Mouse (Mus musculus): ENCODE measurements around the gene Zfp366. TPM values are rescaled to one million over a fixed set of nuclear protein-coding genes. Genes with fewer than 3 reads are reported as not detected.

Gene Zfp366
- polyA plus RNA-seq, 1 experiment from 2014 or later, result 0.96 TPM

GRCm38 (mm10) chr13:99264483-99264882 is 79.9 kb downstream of the Zfp366 start:
- H3K9me3 ChIP-seq, result no peaks in the 10 kb centered on the region
- no peak overlapping the region for H3K9ac ChIP-seq
- H3K27ac ChIP-seq, result no peak overlapping the region
- H3K36me3 ChIP-seq, result no peaks in the 10 kb centered on the region
- no peak overlapping the region for H3K4me3 ChIP-seq
- no peaks in the 10 kb centered on the region for H3K27me3 ChIP-seq
- WGBS, result 70% methylated on average over 6 of the region's 6 CpGs
- no peak overlapping the region for H3K4me2 ChIP-seq
- ATAC-seq (ENCODE audit: borderline replicate concordance, extremely low read depth, low FRiP score, low TSS enrichment), result no peak
- H3K4me1 ChIP-seq, result no peaks in the 10 kb centered on the region

- no peak for ATAC-seq (ENCODE audit: borderline replicate concordance, extremely low read depth, low FRiP score, low TSS enrichment)
- Histone ChIP-seq H3K27ac (no peak overlapping the region), H3K9ac (no peak overlapping the region), H3K36me3 (no peaks in the 10 kb centered on the region), H3K4me2 (no peak overlapping the region), H3K4me1 (no peaks in the 10 kb centered on the region), H3K4me3 (no peak overlapping the region), H3K27me3 (no peaks in the 10 kb centered on the region), H3K9me3 (no peaks in the 10 kb centered on the region)
- 84% methylated on average over 3 of the region's 3 CpGs for WGBS
Observed at GRCm38 (mm10) chr13:99272046-99272445, 87.4 kb downstream of the Zfp366 start.

GRCm38 (mm10) chr13:99277521-99277920 is 92.9 kb downstream of the Zfp366 start:
- Histone ChIP-seq H3K4me1 (no peaks in the 10 kb centered on the region), H3K27ac (no peak overlapping the region), H3K27me3 (no peaks in the 10 kb centered on the region), H3K36me3 (no peaks in the 10 kb centered on the region), H3K4me2 (no peak overlapping the region), H3K9ac (no peak overlapping the region), H3K9me3 (no peaks in the 10 kb centered on the region), H3K4me3 (no peak overlapping the region)
- no peak for ATAC-seq (ENCODE audit: borderline replicate concordance, extremely low read depth, low FRiP score, low TSS enrichment)
- 93% methylated on average over 3 of the region's 3 CpGs for WGBS

GRCm38 (mm10) chr13:99278511-99278910 is 93.9 kb downstream of the Zfp366 start:
- Histone ChIP-seq H3K9me3 (no peaks in the 10 kb centered on the region), H3K4me2 (no peak overlapping the region), H3K27me3 (no peaks in the 10 kb centered on the region), H3K36me3 (no peaks in the 10 kb centered on the region), H3K9ac (no peak overlapping the region), H3K27ac (no peak overlapping the region), H3K4me3 (no peak overlapping the region), H3K4me1 (no peaks in the 10 kb centered on the region)
- 63% methylated on average over 6 of the region's 6 CpGs for WGBS
- no peak for ATAC-seq (ENCODE audit: borderline replicate concordance, extremely low read depth, low FRiP score, low TSS enrichment)

- H3K36me3 ChIP-seq, result no peaks in the 10 kb centered on the region
- ATAC-seq (ENCODE audit: borderline replicate concordance, extremely low read depth, low FRiP score, low TSS enrichment), result no peak
Observed at GRCm38 (mm10) chr13:99279351-99279750, 94.7 kb downstream of the Zfp366 start.

GRCm38 (mm10) chr13:99282961-99283360 is 98.3 kb downstream of the Zfp366 start:
- H3K4me3 ChIP-seq, result no peak overlapping the region
- no peak overlapping the region for H3K27ac ChIP-seq
- ATAC-seq (ENCODE audit: borderline replicate concordance, extremely low read depth, low FRiP score, low TSS enrichment), result no peak
- H3K36me3 ChIP-seq, result no peaks in the 10 kb centered on the region
- H3K4me1 ChIP-seq, result no peaks in the 10 kb centered on the region
- 56% methylated on average over 6 of the region's 6 CpGs for WGBS
- no peak overlapping the region for H3K4me2 ChIP-seq
- H3K9ac ChIP-seq, result no peak overlapping the region
- H3K9me3 ChIP-seq, result no peaks in the 10 kb centered on the region
- H3K27me3 ChIP-seq, result no peaks in the 10 kb centered on the region

More at GRCm38 (mm10) chr13:99279351-99279750, 94.7 kb downstream of the Zfp366 start:
- H3K9me3 ChIP-seq, result no peaks in the 10 kb centered on the region
- H3K4me2 ChIP-seq, result no peak overlapping the region
- no peaks in the 10 kb centered on the region for H3K4me1 ChIP-seq
- no peak overlapping the region for H3K4me3 ChIP-seq
- no peaks in the 10 kb centered on the region for H3K27me3 ChIP-seq
- H3K9ac ChIP-seq, result no peak overlapping the region
- no peak overlapping the region for H3K27ac ChIP-seq
- 50% methylated on average over 10 of the region's 10 CpGs for WGBS

- Histone ChIP-seq H3K36me3 (no peaks in the 10 kb centered on the region), H3K4me1 (no peaks in the 10 kb centered on the region), H3K9me3 (no peaks in the 10 kb centered on the region), H3K27me3 (no peaks in the 10 kb centered on the region), H3K4me3 (no peak overlapping the region), H3K27ac (no peak overlapping the region), H3K4me2 (no peak overlapping the region), H3K9ac (no peak overlapping the region)
- WGBS, result 90% methylated on average over 12 of the region's 12 CpGs
- ATAC-seq (ENCODE audit: borderline replicate concordance, extremely low read depth, low FRiP score, low TSS enrichment), result no peak
Observed at GRCm38 (mm10) chr13:99283916-99284315, 99.3 kb downstream of the Zfp366 start.

GRCm38 (mm10) chr13:99284400-99285160 is 100.0 kb downstream of the Zfp366 start:
- Histone ChIP-seq H3K4me3 (no peak overlapping the region), H3K36me3 (no peaks in the 10 kb centered on the region), H3K4me2 (no peak overlapping the region), H3K27ac (no peak overlapping the region), H3K9me3 (no peaks in the 10 kb centered on the region), H3K9ac (no peak overlapping the region), H3K27me3 (no peaks in the 10 kb centered on the region), H3K4me1 (no peaks in the 10 kb centered on the region)
- no peak for ATAC-seq (ENCODE audit: borderline replicate concordance, extremely low read depth, low FRiP score, low TSS enrichment)
- 73% methylated on average over 21 of the region's 21 CpGs for WGBS

GRCm38 (mm10) chr13:99285241-99285640 is 100.6 kb downstream of the Zfp366 start:
- Histone ChIP-seq H3K9me3 (no peaks in the 10 kb centered on the region), H3K4me1 (no peaks in the 10 kb centered on the region), H3K27ac (no peak overlapping the region), H3K4me2 (no peak overlapping the region), H3K27me3 (no peaks in the 10 kb centered on the region), H3K36me3 (no peaks in the 10 kb centered on the region), H3K4me3 (no peak overlapping the region), H3K9ac (no peak overlapping the region)
- no peak for ATAC-seq (ENCODE audit: borderline replicate concordance, extremely low read depth, low FRiP score, low TSS enrichment)
- 23% methylated on average over 2 of the region's 2 CpGs for WGBS

GRCm38 (mm10) chr13:99287207-99287606 is 102.6 kb downstream of the Zfp366 start:
- Histone ChIP-seq H3K4me3 (no peak overlapping the region), H3K27me3 (no peaks in the 10 kb centered on the region), H3K9me3 (no peaks in the 10 kb centered on the region), H3K36me3 (no peaks in the 10 kb centered on the region), H3K27ac (no peak overlapping the region), H3K4me1 (no peaks in the 10 kb centered on the region), H3K4me2 (no peak overlapping the region), H3K9ac (no peak overlapping the region)
- no peak for ATAC-seq (ENCODE audit: borderline replicate concordance, extremely low read depth, low FRiP score, low TSS enrichment)
- WGBS, result 86% methylated on average over 4 of the region's 4 CpGs

- Histone ChIP-seq H3K36me3 (no peaks in the 10 kb centered on the region), H3K9me3 (no peaks in the 10 kb centered on the region), H3K9ac (no peak overlapping the region), H3K27me3 (no peaks in the 10 kb centered on the region), H3K4me1 (no peaks in the 10 kb centered on the region), H3K4me3 (no peak overlapping the region), H3K4me2 (no peak overlapping the region), H3K27ac (no peak overlapping the region)
- 79% methylated on average over 9 of the region's 9 CpGs for WGBS
- ATAC-seq (ENCODE audit: borderline replicate concordance, extremely low read depth, low FRiP score, low TSS enrichment), result no peak
Observed at GRCm38 (mm10) chr13:99287786-99288185, 103.2 kb downstream of the Zfp366 start.

- Histone ChIP-seq H3K27ac (no peak overlapping the region), H3K27me3 (no peaks in the 10 kb centered on the region), H3K4me3 (no peak overlapping the region), H3K36me3 (no peaks in the 10 kb centered on the region), H3K4me1 (no peaks in the 10 kb centered on the region), H3K4me2 (no peak overlapping the region), H3K9ac (no peak overlapping the region), H3K9me3 (no peaks in the 10 kb centered on the region)
- ATAC-seq (ENCODE audit: borderline replicate concordance, extremely low read depth, low FRiP score, low TSS enrichment), result no peak
- 84% methylated on average over 8 of the region's 8 CpGs for WGBS
Observed at GRCm38 (mm10) chr13:99290766-99291165, 106.1 kb downstream of the Zfp366 start.

GRCm38 (mm10) chr13:99294176-99294575 is 109.6 kb downstream of the Zfp366 start:
- H3K27ac ChIP-seq, result no peak overlapping the region
- no peak overlapping the region for H3K4me3 ChIP-seq
- H3K9ac ChIP-seq, result no peak overlapping the region

More at GRCm38 (mm10) chr13:99294176-99294575, 109.6 kb downstream of the Zfp366 start:
- Histone ChIP-seq H3K36me3 (no peaks in the 10 kb centered on the region), H3K27me3 (no peaks in the 10 kb centered on the region), H3K9me3 (no peaks in the 10 kb centered on the region), H3K4me2 (no peak overlapping the region), H3K4me1 (no peaks in the 10 kb centered on the region)
- 90% methylated on average over 13 of the region's 13 CpGs for WGBS
- no peak for ATAC-seq (ENCODE audit: borderline replicate concordance, extremely low read depth, low FRiP score, low TSS enrichment)

All from lung, embryonic 15.5 days (tissue).